10 mouse cellular contexts compared by ENCODE assay signal in the genomic region with DNA sequence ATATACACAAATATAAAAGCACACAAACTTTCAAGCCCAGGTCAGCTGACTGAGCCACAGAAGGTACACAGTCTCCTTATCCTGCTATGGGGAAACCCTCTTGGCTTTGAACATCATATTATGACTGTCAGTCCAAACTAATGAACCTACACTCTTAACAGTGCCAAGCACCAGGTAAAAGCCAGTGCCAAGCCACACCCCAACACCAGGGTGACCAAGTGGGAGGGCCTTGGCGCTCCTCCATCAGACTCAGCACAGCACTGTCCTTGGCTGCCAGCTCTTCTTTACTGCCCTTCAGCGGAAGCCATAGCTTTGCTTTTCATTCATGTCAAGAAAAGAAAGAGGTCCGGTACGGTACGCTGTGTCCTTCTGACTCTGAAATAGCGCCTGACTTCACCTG. TPM values are rescaled to one million over a fixed set of nuclear protein-coding genes. Genes with fewer than 3 reads are reported as not detected.
DNase-seq lines count a peak whose midpoint lies in the region; ATAC-seq and TF ChIP-seq lines count a peak whose summit lies in the region.
"Had no signal": no experiment of that assay in that cellular context is flagged by ENCODE, and none has a peak within 500 bp of the region (broad histone marks: within the 10 kb centered on the region; RNA-seq: fewer than 3 reads in every experiment).

No protein-coding gene starts in this region.

- no peak overlapping the region for H3K4me3 ChIP-seq in heart, embryonic 12.5 days
- H3K4me3 ChIP-seq in intestine, embryonic 16.5 days (ENCODE audit: low read length): no peak overlapping the region
- no peak overlapping the region for H3K4me3 ChIP-seq in thymus, adult 2 months (ENCODE audit: control insufficient read depth, insufficient read depth, low read length)
- H3K4me3 ChIP-seq: liver, embryonic 15.5 days had no signal

- no peak for TF ChIP-seq POLR2A in thymus, adult 2 months (IDR thresholded peaks at IDR 0.05; ENCODE audit: control insufficient read depth, extremely low read depth, insufficient read depth, low read length, poor library complexity)

- H3K27ac ChIP-seq in heart, embryonic 12.5 days (ENCODE audit: poor library complexity, severe bottlenecking): no peak overlapping the region
- no peak overlapping the region for H3K27ac ChIP-seq in intestine, embryonic 16.5 days (ENCODE audit: low read length)
- H3K27ac ChIP-seq in thymus, adult 2 months (ENCODE audit: control insufficient read depth, insufficient read depth, low read length): no peak overlapping the region
- H3K27ac ChIP-seq: liver, embryonic 15.5 days had no signal

- no peak overlapping the region for H3K4me2 ChIP-seq in heart, embryonic 12.5 days
- H3K4me2 ChIP-seq in intestine, embryonic 16.5 days (ENCODE audit: low read depth, low read length): no peak overlapping the region
- H3K4me2 ChIP-seq: liver, embryonic 15.5 days had no signal

- no peak for TF ChIP-seq CTCF in thymus, adult 2 months (IDR thresholded peaks at IDR 0.05; ENCODE audit: borderline replicate concordance, control insufficient read depth, extremely low read depth, insufficient read depth, low read length, poor library complexity)

- ATAC-seq in heart, embryonic 12.5 days (ENCODE audit: insufficient number of reproducible peaks, low FRiP score): no peak
- peak; percentile 77 for ATAC-seq in erythroid progenitor cell, adult 5-6 weeks (replicated peaks; ENCODE audit: low FRiP score, poor library complexity, severe bottlenecking)
- ATAC-seq in intestine, embryonic 16.5 days: peak; percentile 53; the same call in 1 of the 2 replicates

- H3K4me1 ChIP-seq in heart, embryonic 12.5 days (replicated peaks): peaks cover 61% of the 10 kb centered on the region
- no peaks in the 10 kb centered on the region; the same call in 1 of the 2 replicates for H3K4me1 ChIP-seq in intestine, embryonic 16.5 days (ENCODE audit: control insufficient read depth, insufficient read depth, low read length)
- peaks cover 12% of the 10 kb centered on the region for H3K4me1 ChIP-seq in thymus, adult 2 months (replicated peaks; ENCODE audit: control insufficient read depth, insufficient read depth, low read length)

- H3K9ac ChIP-seq in heart, embryonic 12.5 days: no peak overlapping the region
- H3K9ac ChIP-seq in intestine, embryonic 16.5 days (ENCODE audit: low read depth, low read length): no peak overlapping the region
- H3K9ac ChIP-seq: liver, embryonic 15.5 days had no signal

- H3K27me3 ChIP-seq in heart, embryonic 12.5 days (replicated peaks): no peaks in the 10 kb centered on the region
- no peaks in the 10 kb centered on the region for H3K27me3 ChIP-seq in intestine, embryonic 16.5 days (replicated peaks; ENCODE audit: control insufficient read depth, insufficient read depth, low read length)
- H3K27me3 ChIP-seq in thymus, adult 2 months (ENCODE audit: control insufficient read depth, insufficient read depth, low read length): no peaks in the 10 kb centered on the region
- H3K27me3 ChIP-seq: CH12.LX; liver, embryonic 15.5 days had no signal

- peak; percentile 80 for DNase-seq in heart, adult 18-20 months
- DNase-seq in adrenal gland, adult 18-20 months (ENCODE audit: low spot score in 2 of 2): peak; percentile 60 to 76
- DNase-seq in ovary, postnatal 14 days (ENCODE audit: low spot score): peak; percentile 45
- no peak for DNase-seq in thymus, adult 2 months
- no peak for DNase-seq in Muller cell, postnatal 12 days (ENCODE audit: inconsistent ontology term)

- WGBS in heart, embryonic 12.5 days: 71% methylated on average over 6 of the region's 6 CpGs
- WGBS in intestine, embryonic 16.5 days: 91% methylated on average over 6 of the region's 6 CpGs
- WGBS in thymus, adult 2 months: 95% methylated on average over 6 of the region's 6 CpGs

- no peaks in the 10 kb centered on the region for H3K9me3 ChIP-seq in heart, embryonic 12.5 days (replicated peaks)
- H3K9me3 ChIP-seq in intestine, embryonic 16.5 days (ENCODE audit: control insufficient read depth, low read length): no peaks in the 10 kb centered on the region
- H3K9me3 ChIP-seq: liver, embryonic 15.5 days had no signal

- H3K36me3 ChIP-seq in heart, embryonic 12.5 days: no peaks in the 10 kb centered on the region; the same call in none of the 2 replicates
- no peaks in the 10 kb centered on the region for H3K36me3 ChIP-seq in intestine, embryonic 16.5 days (ENCODE audit: control insufficient read depth, insufficient read depth, low read length)
- H3K36me3 ChIP-seq in thymus, adult 2 months (ENCODE audit: control insufficient read depth, insufficient read depth, low read length): no peaks in the 10 kb centered on the region
- H3K36me3 ChIP-seq: liver, embryonic 15.5 days had no signal

RNA-seq across cellular contexts. Expression of a gene that starts 51.8 kb away (rescaled TPM):
- total RNA-seq in heart, adult 18-20 months (2021): 10 to 100 TPM; 66.8 to 67.5 TPM
- polyA plus RNA-seq in heart, embryonic 12.5 days (2016; fragmentation: Nextera tagmentation; extraction: Ambion mirVana): 66.8 and 69.2 TPM in 2 replicates
- 10 to 100 TPM; 73.1 to 79.5 TPM for total RNA-seq in adrenal gland, adult 18-20 months (2021)
- 8.3 and 23.5 TPM in 2 replicates for total RNA-seq in erythroid progenitor cell, adult 5-6 weeks (2015; ENCODE audit: low replicate concordance)
- total RNA-seq in erythroid progenitor cell, adult 5-6 weeks (2017; ENCODE audit: low replicate concordance): 6.3 and 11.8 TPM in 2 replicates
- 31.2 and 37.4 TPM in 2 replicates for polyA plus RNA-seq in intestine, embryonic 16.5 days (2015; fragmentation: Nextera tagmentation; extraction: Ambion mirVana)
- 25.7 and 30.3 TPM in 2 replicates for polyA plus RNA-seq in thymus, adult 2 months (2012; rRNA removed)

Comparison
In these comparisons a context has a peak if more than half of its experiments do, and no peak if none do; other contexts are left out.
1. DNase-seq: peak in heart, adult 18-20 months (2 of 2), adrenal gland, adult 18-20 months (2 of 2) and ovary, postnatal 14 days (single experiment); none in thymus, adult 2 months (single experiment) and Muller cell, postnatal 12 days (single experiment).